Mouse (Mus musculus) olfactory bulb, adult 2 months (tissue): ENCODE data around the gene St6galnac4. TPM values are rescaled to one million over a fixed set of nuclear protein-coding genes. Genes with fewer than 3 reads are reported as not detected.

ENCODE experiments used
- H3K27ac ChIP-seq: fragments of 200-500 bp; 2 replicates; pipeline ENCODE4 v1.5.1; 2012; ENCODE audit warnings: low read depth, low read length; ENCODE audit not compliant: insufficient read depth
- H3K4me1 ChIP-seq: fragments of 200-500 bp; 2 replicates; pipeline ENCODE4 v1.6.1; 2012; ENCODE audit warnings: low read length; ENCODE audit not compliant: control insufficient read depth, insufficient read depth
- H3K4me3 ChIP-seq: fragments of 200-500 bp; 2 replicates; pipeline ENCODE4 v1.5.1; 2012; ENCODE audit warnings: mild to moderate bottlenecking, low read depth, low read length, moderate library complexity; ENCODE audit not compliant: insufficient read depth
- CTCF ChIP-seq: fragments of 200-500 bp; IDR thresholded peaks from 2 replicates; pipeline ENCODE4 v1.5.1; 2012; ENCODE audit warnings: low read depth, mild to moderate bottlenecking, low read length, moderate library complexity; ENCODE audit not compliant: insufficient read depth
- POLR2A ChIP-seq: fragments of 200-500 bp; IDR thresholded peaks from 2 replicates; pipeline ENCODE4 v1.6.1; 2012; ENCODE audit warnings: mild to moderate bottlenecking, low read depth, low read length, moderate library complexity; ENCODE audit not compliant: insufficient read depth
- WGBS: fragments of 180-500 bp; shearing (Covaris S2); methylation state at CpG from one replicate; pipeline ENCODE4 v1.1.7; 2018; 5-methylcytosine and 5-hydroxymethylcytosine counted together
- polyA plus RNA-seq: library from polyadenylated mRNA; stranded (reverse); fragments of >200 nt; gene quantifications from 2 replicates; pipeline ENCODE4 v1.2.4, GENCODE M21; 2012; ENCODE audit warnings: low replicate concordance; ENCODE audit not compliant: missing spikeins, insufficient read depth, insufficient read length

Gene St6galnac4
- polyA plus RNA-seq, 1 experiment: not detected

- Histone ChIP-seq H3K4me1 (peaks cover 25% of the 10 kb centered on the region), H3K27ac (no peak overlapping the region), H3K4me3 (no peak overlapping the region)
- TF ChIP-seq POLR2A (no peak), CTCF (no peak)
- WGBS: 77% methylated on average over 10 of the region's 10 CpGs
Measured at GRCm38 (mm10) chr2:32590224-32590623, 3.3 kb downstream of the St6galnac4 start.

GRCm38 (mm10) chr2:32591249-32591648 is 4.4 kb downstream of the St6galnac4 start:
- WGBS: 88% methylated on average over 6 of the region's 6 CpGs
- no peak for TF ChIP-seq CTCF
- TF ChIP-seq POLR2A: no peak
- Histone ChIP-seq H3K4me3 (no peak overlapping the region), H3K27ac (no peak overlapping the region), H3K4me1 (peaks cover 25% of the 10 kb centered on the region)

DNA sequence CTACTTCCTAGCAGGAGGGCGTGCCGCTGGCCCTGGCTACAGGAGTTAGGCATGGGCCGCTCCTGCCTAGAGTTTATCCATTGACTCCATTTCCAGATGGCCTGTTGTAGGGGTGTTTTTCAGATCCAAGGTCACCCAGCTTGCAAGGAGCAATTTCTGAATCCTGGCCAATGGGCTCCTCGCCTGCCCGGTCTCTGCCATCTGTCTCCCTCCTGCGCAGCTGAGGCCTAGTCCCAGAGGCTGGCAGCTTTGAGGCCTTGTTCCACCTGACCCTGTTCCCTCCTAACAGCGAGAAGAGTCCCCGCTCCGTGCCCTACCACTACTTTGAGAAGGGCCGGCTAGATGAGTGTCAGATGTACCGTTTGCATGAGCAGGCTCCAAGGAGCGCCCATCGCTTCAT is 9.8 kb downstream of the St6galnac4 start:
- TF ChIP-seq POLR2A (no peak), CTCF (no peak)
- H3K4me1 ChIP-seq: no peaks in the 10 kb centered on the region
- H3K27ac ChIP-seq: no peak overlapping the region
- H3K4me3 ChIP-seq: no peak overlapping the region
- WGBS: 88% methylated on average over 13 of the region's 13 CpGs

DNA sequence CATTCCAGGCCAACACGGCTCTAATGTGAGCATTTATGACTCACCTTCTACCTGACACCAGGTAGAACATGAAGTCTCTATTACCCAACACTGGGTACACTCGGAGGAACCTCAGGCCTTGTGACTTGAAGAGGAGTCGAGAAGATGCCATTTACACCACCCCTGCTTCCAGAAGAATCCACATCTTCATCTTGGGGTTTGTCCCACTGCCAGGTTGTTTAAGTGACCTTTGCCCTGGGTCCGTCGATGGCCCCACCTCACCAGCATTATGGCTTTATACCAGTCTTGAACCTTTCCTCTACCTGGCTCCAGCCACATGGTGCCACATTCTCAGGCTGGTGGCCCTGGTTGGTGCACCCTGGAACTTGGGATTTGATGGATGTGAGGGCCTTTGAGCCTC is 10.4 kb downstream of the St6galnac4 start:
- Histone ChIP-seq H3K4me3 (no peak overlapping the region), H3K27ac (no peak overlapping the region), H3K4me1 (no peaks in the 10 kb centered on the region)
- WGBS: 89% methylated on average over 5 of the region's 5 CpGs
- TF ChIP-seq CTCF (no peak), POLR2A (no peak)

DNA sequence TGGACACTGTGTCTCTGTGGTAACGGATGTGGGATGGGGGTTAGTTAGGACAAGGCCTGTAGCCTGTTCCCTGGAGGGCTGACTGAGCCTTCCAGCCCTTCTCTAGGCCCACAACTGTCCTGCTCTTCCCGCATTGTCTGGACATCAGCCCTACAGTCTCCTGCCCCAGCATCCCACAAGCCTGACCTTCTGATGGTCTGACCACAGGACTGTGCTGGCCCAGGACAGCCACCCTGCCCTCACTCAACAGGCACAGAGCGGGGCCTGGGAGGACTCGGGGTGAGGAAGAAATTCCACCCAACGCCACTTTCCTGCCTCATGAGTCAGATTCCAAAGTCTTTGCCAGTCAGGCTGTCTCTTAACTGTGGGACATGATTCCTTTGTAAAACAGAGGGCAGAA is 10.8 kb downstream of the St6galnac4 start:
- H3K4me3 ChIP-seq: no peak overlapping the region
- H3K4me1 ChIP-seq: peaks cover 4% of the 10 kb centered on the region; the same call in 1 of the 2 replicates
- 91% methylated on average over 5 of the region's 5 CpGs for WGBS
- no peak overlapping the region for H3K27ac ChIP-seq
- TF ChIP-seq POLR2A (no peak), CTCF (no peak)

GRCm38 (mm10) chr2:32598506-32598905 is 11.6 kb downstream of the St6galnac4 start:
- TF ChIP-seq POLR2A: no peak
- no peak for TF ChIP-seq CTCF
- no peak overlapping the region for H3K4me3 ChIP-seq
- 67% methylated on average over 8 of the region's 8 CpGs for WGBS
- H3K4me1 ChIP-seq: peaks cover 4% of the 10 kb centered on the region; the same call in 1 of the 2 replicates
- H3K27ac ChIP-seq: no peak overlapping the region

- TF ChIP-seq CTCF (no peak), POLR2A (no peak)
- peaks cover 4% of the 10 kb centered on the region; the same call in 1 of the 2 replicates for H3K4me1 ChIP-seq
- no peak within 1 kb of the TSS for H3K27ac ChIP-seq
- no peak within 1 kb of the TSS for H3K4me3 ChIP-seq
- 94% methylated on average over 3 of the region's 3 CpGs for WGBS
Measured at GRCm38 (mm10) chr2:32599409-32599808, 12.5 kb downstream of the St6galnac4 start, which contains the start of gene St6galnac6. Gene St6galnac6 (plus strand): TSS chr2:32599709.

DNA sequence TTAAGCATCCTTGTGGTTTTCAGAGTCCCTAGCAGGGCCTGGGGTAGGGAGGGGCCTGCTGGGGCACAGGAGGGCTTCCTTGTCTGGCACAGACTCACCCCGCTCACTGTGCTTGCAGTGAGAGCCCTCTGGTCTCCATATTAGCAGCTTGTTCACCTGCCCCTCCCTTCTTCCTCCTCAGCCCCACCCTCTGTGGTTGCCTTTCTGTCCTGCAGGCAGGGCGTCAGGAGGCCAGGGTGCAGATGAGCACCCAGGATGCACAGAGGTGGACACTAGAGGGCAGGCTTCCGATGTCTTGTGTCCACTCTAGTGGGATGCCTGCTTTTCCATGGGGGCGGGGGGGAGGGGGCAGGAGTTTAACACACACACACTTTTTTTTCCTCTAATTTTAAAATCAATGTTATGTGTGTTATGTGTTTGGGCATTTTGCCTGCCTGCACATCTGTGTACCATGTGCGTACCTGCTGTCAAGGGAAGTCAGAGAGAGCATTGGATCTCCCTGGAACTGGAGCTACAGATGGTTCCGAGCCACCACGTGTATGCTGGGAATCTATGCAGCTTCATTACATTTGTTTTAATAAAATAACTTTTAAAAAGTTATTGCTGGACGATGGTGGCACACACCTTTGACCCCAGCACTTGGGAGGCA is 14.6 kb downstream of the St6galnac4 start:
- no peak for TF ChIP-seq POLR2A
- TF ChIP-seq CTCF: no peak
- 45% methylated on average over 8 of the region's 8 CpGs for WGBS
- Histone ChIP-seq H3K4me3 (no peak overlapping the region), H3K27ac (no peak overlapping the region), H3K4me1 (peaks cover 4% of the 10 kb centered on the region; the same call in 1 of the 2 replicates)

DNA sequence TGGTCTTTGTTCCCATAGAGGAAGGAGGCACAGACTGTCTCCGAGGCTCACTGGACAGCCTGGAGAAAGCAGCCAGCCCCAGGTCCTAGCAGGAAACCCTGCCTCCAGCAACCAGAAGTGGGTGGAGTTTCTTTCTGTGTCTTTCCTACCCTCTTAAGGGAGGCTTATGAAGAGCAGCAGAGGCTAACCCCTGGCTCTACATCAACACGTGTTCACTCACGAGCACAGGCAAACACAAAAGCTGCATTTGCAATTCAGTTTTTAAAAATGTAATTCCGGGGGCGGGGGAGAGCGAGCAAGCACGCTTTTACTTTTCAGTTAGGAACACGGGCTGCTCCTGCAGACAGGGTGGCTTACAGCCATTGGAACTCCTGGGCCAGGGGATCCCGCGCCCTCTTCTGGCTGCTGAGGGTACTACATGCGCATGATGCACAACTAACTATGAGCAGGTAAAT is 15.7 kb downstream of the St6galnac4 start:
- H3K4me3 ChIP-seq: peak overlapping the region; percentile 17
- no peak overlapping the region for H3K27ac ChIP-seq

DNA sequence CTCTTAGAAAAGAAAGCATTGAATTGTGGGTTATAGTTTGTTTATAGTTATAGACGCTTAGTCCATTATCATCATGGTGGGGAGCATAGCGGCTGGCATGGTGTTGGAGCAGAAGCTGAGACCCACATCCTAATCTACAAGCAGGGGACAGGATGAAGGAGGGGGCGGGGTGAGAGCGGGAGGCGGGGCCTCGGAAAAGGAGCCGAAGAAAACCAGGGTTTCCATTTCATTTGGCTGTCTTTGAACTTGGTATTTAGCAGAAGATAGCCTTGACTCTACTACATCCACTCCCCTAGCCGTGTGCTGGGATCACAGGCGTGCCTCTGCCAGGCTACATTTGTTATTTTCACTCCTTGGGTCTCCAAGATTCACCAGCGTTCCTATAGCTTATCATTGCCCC is 17.7 kb downstream of the St6galnac4 start:
- 53% methylated on average over 10 of the region's 10 CpGs for WGBS
- Histone ChIP-seq H3K27ac (no peak overlapping the region), H3K4me3 (no peak overlapping the region), H3K4me1 (peaks cover 25% of the 10 kb centered on the region)
- TF ChIP-seq POLR2A (no peak), CTCF (no peak)

More for the DNA sequence above, 15.7 kb downstream of the St6galnac4 start:
- peak; percentile 86; the same call in 1 of the 2 replicates for TF ChIP-seq CTCF
- no peak for TF ChIP-seq POLR2A
- under 1% methylated on average over 11 of the region's 11 CpGs for WGBS
- H3K4me1 ChIP-seq: peaks cover 8% of the 10 kb centered on the region
